Mouse (Mus musculus): ENCODE data around the gene Pdxk. TPM values are rescaled to one million over a fixed set of nuclear protein-coding genes. Genes with fewer than 3 reads are reported as not detected.
A peak's percentile ranks its signal among the peaks of the same experiment; 100 is the strongest.
"Not testable (repeated sequence)": the region's sequence is repeated elsewhere in the genome, so short reads cannot be mapped to it uniquely, and the experiment has no call there.

Pdxk gene
- polyA plus RNA-seq, 1 experiment, result 28.2 TPM

GRCm38 (mm10) chr10:78418791-78419190 lies 46.0 kb downstream of the Pdxk start:
- DNase-seq (ENCODE audit: low spot score), result no peak

- DNase-seq (ENCODE audit: low spot score), result no peak
Observed at GRCm38 (mm10) chr10:78417888-78418287, 46.9 kb downstream of the Pdxk start.

- not testable (repeated sequence) for DNase-seq (ENCODE audit: low spot score)
Observed at GRCm38 (mm10) chr10:78414936-78415335, 49.8 kb downstream of the Pdxk start.

GRCm38 (mm10) chr10:78413152-78413520 lies 51.6 kb downstream of the Pdxk start:
- no peak for DNase-seq (ENCODE audit: low spot score)

- DNase-seq (ENCODE audit: low spot score), result peak; percentile 89
Observed at GRCm38 (mm10) chr10:78412319-78413151, 52.2 kb downstream of the Pdxk start, which contains the start of gene Rrp1. Gene Rrp1, minus strand, starts transcription at chr10:78413043.

- DNase-seq (ENCODE audit: low spot score), result no peak
Observed at GRCm38 (mm10) chr10:78411851-78412250, 52.9 kb downstream of the Pdxk start.

- no peak for DNase-seq (ENCODE audit: low spot score)
Observed at GRCm38 (mm10) chr10:78409035-78409788, 55.6 kb downstream of the Pdxk start.

GRCm38 (mm10) chr10:78407132-78407531 lies 57.6 kb downstream of the Pdxk start:
- DNase-seq (ENCODE audit: low spot score), result no peak

GRCm38 (mm10) chr10:78406152-78406551 lies 58.6 kb downstream of the Pdxk start:
- no peak for DNase-seq (ENCODE audit: low spot score)

- DNase-seq (ENCODE audit: low spot score), result peak; percentile 16
Observed at GRCm38 (mm10) chr10:78402301-78402922, 62.4 kb downstream of the Pdxk start.

GRCm38 (mm10) chr10:78401127-78401526 lies 63.6 kb downstream of the Pdxk start:
- no peak for DNase-seq (ENCODE audit: low spot score)

GRCm38 (mm10) chr10:78399090-78399657 lies 65.6 kb downstream of the Pdxk start:
- no peak for DNase-seq (ENCODE audit: low spot score)

GRCm38 (mm10) chr10:78396625-78396885 lies 68.2 kb downstream of the Pdxk start:
- no peak for DNase-seq (ENCODE audit: low spot score)

- peak; percentile 80 for DNase-seq (ENCODE audit: low spot score)
Observed at GRCm38 (mm10) chr10:78395819-78396624, 68.8 kb downstream of the Pdxk start.

- DNase-seq (ENCODE audit: low spot score), result no peak
Observed at GRCm38 (mm10) chr10:78395377-78395776, 69.4 kb downstream of the Pdxk start.

- DNase-seq (ENCODE audit: low spot score), result peak; percentile 68
Observed at GRCm38 (mm10) chr10:78392072-78392471, 72.7 kb downstream of the Pdxk start.

GRCm38 (mm10) chr10:78390982-78391470 lies 73.7 kb downstream of the Pdxk start:
- DNase-seq (ENCODE audit: low spot score), result no peak

GRCm38 (mm10) chr10:78388216-78388980 lies 76.4 kb downstream of the Pdxk start:
- no peak for DNase-seq (ENCODE audit: low spot score)

Data from urinary bladder, adult 2 months (tissue).